Mouse (Mus musculus) embryonic facial prominence, embryonic 15.5 days (tissue): ENCODE results near the gene Cnnm4. TPM values are rescaled to one million over a fixed set of nuclear protein-coding genes. Genes with fewer than 3 reads are reported as not detected.
A peak's percentile ranks its signal among the peaks of the same experiment; 100 is the strongest.

Source experiments
- ATAC-seq: fragments of 200-750 bp; cut with Nextera tagmentation; 2 replicates; pipeline ENCODE4 v1.8.0; 2017; ENCODE audit warnings: low read depth, moderate TSS enrichment; ENCODE audit not compliant: insufficient number of reproducible peaks, low FRiP score, low TSS enrichment
- H3K27ac ChIP-seq: fragments of 300-500 bp; sonication (generic); replicated peaks from 2 replicates; pipeline ENCODE4 v1.5.1; 2015; ENCODE audit warnings: mild to moderate bottlenecking, inconsistent platforms
- H3K27me3 ChIP-seq: fragments of 300-500 bp; sonication (generic); 2 replicates; pipeline ENCODE4 v1.6.1; 2015; ENCODE audit warnings: inconsistent platforms
- H3K36me3 ChIP-seq: fragments of 300-500 bp; sonication (generic); 2 replicates; pipeline ENCODE4 v1.6.1; 2015; ENCODE audit warnings: mild to moderate bottlenecking, inconsistent platforms
- H3K4me1 ChIP-seq: fragments of 300-500 bp; sonication (generic); 2 replicates; pipeline ENCODE4 v1.6.1; 2015; ENCODE audit warnings: inconsistent platforms
- H3K4me2 ChIP-seq: fragments of 300-500 bp; sonication (generic); replicated peaks from 2 replicates; pipeline ENCODE4 v1.6.1; 2015; ENCODE audit warnings: mild to moderate bottlenecking, inconsistent platforms
- H3K4me3 ChIP-seq: fragments of 300-500 bp; sonication (generic); replicated peaks from 2 replicates; pipeline ENCODE4 v1.5.1; 2015; ENCODE audit warnings: mild to moderate bottlenecking, inconsistent platforms
- H3K9ac ChIP-seq: fragments of 300-500 bp; sonication (generic); 2 replicates; pipeline ENCODE4 v1.6.1; 2015; ENCODE audit warnings: inconsistent platforms
- H3K9me3 ChIP-seq: fragments of 300-500 bp; sonication (generic); replicated peaks from 2 replicates; pipeline ENCODE4 v1.6.1; 2016; ENCODE audit warnings: inconsistent platforms
- WGBS: fragments of 180-500 bp; shearing (Covaris S2); methylation state at CpG from one replicate; pipeline ENCODE4 v1.1.7; 2015; 5-methylcytosine and 5-hydroxymethylcytosine counted together
- polyA plus RNA-seq: library from polyadenylated mRNA; unstranded; fragments of >200 nt; fragmentation: Nextera tagmentation; extraction: Ambion mirVana; gene quantifications from 2 replicates; pipeline ENCODE4 v1.2.1, GENCODE M21; 2015

Cnnm4 gene
- polyA plus RNA-seq, 1 experiment from 2014 or later, result 15.8 TPM

GRCm38 (mm10) chr1:36492416-36493139 is 21.2 kb downstream of the Cnnm4 start:
- Histone ChIP-seq H3K4me1 (0 out of 2 replicates have a peak, but pooled peaks cover 8% of the 10 kb centered on the region), H3K36me3 (no peaks in the 10 kb centered on the region), H3K9ac (no peak overlapping the region), H3K4me3 (no peak overlapping the region), H3K27ac (no peak overlapping the region), H3K4me2 (no peak overlapping the region), H3K27me3 (no peaks in the 10 kb centered on the region), H3K9me3 (no peaks in the 10 kb centered on the region)
- ATAC-seq, result peak; percentile 81
- 41% methylated on average over 9 of the region's 9 CpGs for WGBS

DNA sequence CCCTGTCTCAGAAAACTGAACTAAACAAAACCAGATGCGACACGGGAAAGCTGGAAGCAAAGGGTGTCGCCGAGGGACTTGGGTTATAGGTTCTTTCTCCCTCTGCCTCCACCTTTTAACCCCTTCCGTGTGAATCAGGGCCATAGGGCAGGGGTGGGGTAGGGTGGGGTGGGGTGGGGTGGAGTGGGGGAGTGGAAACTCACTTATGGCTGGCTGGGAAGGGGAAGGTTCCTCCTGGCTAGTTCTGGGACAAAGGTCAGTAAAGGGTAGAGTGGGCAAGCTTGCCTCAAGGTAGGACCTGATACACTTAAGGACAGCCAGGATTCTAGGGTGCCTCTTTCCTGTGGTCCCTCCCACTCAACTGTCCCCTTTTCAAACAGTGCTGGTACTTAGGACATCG is 21.9 kb downstream of the Cnnm4 start:
- Histone ChIP-seq H3K27ac (no peak overlapping the region), H3K27me3 (no peaks in the 10 kb centered on the region), H3K9ac (no peak overlapping the region), H3K4me2 (no peak overlapping the region), H3K4me3 (no peak overlapping the region), H3K9me3 (no peaks in the 10 kb centered on the region), H3K36me3 (0 out of 2 replicates have a peak, but pooled peaks cover 3% of the 10 kb centered on the region), H3K4me1 (0 out of 2 replicates have a peak, but pooled peaks cover 8% of the 10 kb centered on the region)
- WGBS, result 56% methylated on average over 6 of the region's 6 CpGs
- no peak for ATAC-seq

GRCm38 (mm10) chr1:36496719-36497118 is 25.3 kb downstream of the Cnnm4 start:
- ATAC-seq, result no peak
- Histone ChIP-seq H3K9ac (no peak overlapping the region), H3K9me3 (no peaks in the 10 kb centered on the region), H3K4me2 (no peak overlapping the region), H3K27ac (no peak overlapping the region), H3K4me3 (no peak overlapping the region), H3K36me3 (peaks cover 31% of the 10 kb centered on the region), H3K4me1 (0 out of 2 replicates have a peak, but pooled peaks cover 8% of the 10 kb centered on the region), H3K27me3 (no peaks in the 10 kb centered on the region)
- 38% methylated on average over 2 of the region's 2 CpGs for WGBS

DNA sequence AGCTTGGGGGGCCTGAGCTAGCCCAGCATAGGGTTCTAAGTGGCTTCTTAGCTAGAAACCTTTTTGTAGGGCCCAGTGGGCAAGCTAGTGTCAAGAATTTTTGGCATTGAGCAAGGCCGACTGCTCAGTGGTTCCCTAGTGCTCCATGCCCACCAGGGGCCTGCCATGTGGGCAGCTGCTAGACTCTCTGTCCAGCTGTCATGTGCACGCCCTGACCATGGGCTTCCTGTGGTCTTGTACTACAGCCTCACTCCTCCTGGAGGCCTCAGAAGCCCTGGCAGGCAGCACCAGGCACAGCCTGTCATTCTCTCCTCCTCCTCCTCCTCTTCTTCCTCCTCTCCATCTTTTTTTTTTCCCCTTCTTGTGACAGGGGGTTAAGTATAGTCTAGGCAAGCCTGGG is 25.9 kb downstream of the Cnnm4 start:
- H3K4me2 ChIP-seq, result no peak overlapping the region
- H3K27ac ChIP-seq, result no peak overlapping the region
- H3K9ac ChIP-seq, result no peak overlapping the region
- H3K36me3 ChIP-seq, result peaks cover 31% of the 10 kb centered on the region
- no peaks in the 10 kb centered on the region for H3K9me3 ChIP-seq
- H3K27me3 ChIP-seq, result no peaks in the 10 kb centered on the region
- 80% methylated on average over 2 of the region's 2 CpGs for WGBS
- 0 out of 2 replicates have a peak, but pooled peaks cover 4% of the 10 kb centered on the region for H3K4me1 ChIP-seq
- ATAC-seq, result no peak
- H3K4me3 ChIP-seq, result no peak overlapping the region

DNA sequence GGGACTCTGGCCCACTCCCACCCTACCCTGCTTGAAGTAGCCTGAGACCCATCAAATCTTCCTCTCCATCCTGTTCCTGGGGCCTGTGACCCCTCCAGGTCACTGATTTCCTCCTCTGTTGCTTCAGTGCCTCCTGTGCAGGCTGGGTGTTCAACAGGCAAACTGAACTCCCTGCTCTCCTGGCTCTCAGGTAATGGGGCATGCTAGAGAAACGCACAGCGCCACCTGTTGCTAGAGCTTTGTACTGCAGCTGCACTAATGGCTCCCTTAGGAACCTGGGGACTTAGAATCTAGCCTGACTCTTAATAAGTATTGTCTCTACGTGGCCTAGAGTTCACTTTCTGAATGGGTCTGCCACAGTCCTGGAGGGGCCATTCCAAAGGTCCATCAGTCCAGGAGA is 29.8 kb downstream of the Cnnm4 start:
- Histone ChIP-seq H3K27me3 (no peaks in the 10 kb centered on the region), H3K4me3 (no peak overlapping the region), H3K9ac (no peak overlapping the region), H3K9me3 (no peaks in the 10 kb centered on the region), H3K36me3 (peaks cover 37% of the 10 kb centered on the region), H3K4me2 (no peak overlapping the region), H3K27ac (no peak overlapping the region), H3K4me1 (no peaks in the 10 kb centered on the region)
- ATAC-seq, result no peak
- WGBS, result 2% methylated on average over 3 of the region's 3 CpGs

- WGBS, result 67% methylated on average over 5 of the region's 5 CpGs
- Histone ChIP-seq H3K9me3 (no peaks in the 10 kb centered on the region), H3K27ac (no peak overlapping the region), H3K4me1 (peaks cover 6% of the 10 kb centered on the region), H3K4me3 (no peak overlapping the region), H3K27me3 (no peaks in the 10 kb centered on the region), H3K9ac (no peak overlapping the region), H3K4me2 (no peak overlapping the region), H3K36me3 (peaks cover 14% of the 10 kb centered on the region)
- ATAC-seq, result no peak
Observed at GRCm38 (mm10) chr1:36508238-36508637, 36.8 kb downstream of the Cnnm4 start.

GRCm38 (mm10) chr1:36511289-36512021 is 40.0 kb downstream of the Cnnm4 start, which contains the start of gene Cnnm3:
Cnnm3 (plus strand) TSS chr1:36511867.
- H3K9me3 ChIP-seq, result no peaks in the 10 kb centered on the region
- no peaks in the 10 kb centered on the region for H3K27me3 ChIP-seq
- WGBS, result 1% methylated on average over 46 of the region's 51 CpGs
- peak within 1 kb of the TSS; percentile 90 for H3K4me2 ChIP-seq
- peaks cover 26% of the 10 kb centered on the region for H3K4me1 ChIP-seq
- H3K36me3 ChIP-seq, result peaks cover 9% of the 10 kb centered on the region
- peak within 1 kb of the TSS; percentile 99 for H3K4me3 ChIP-seq
- ATAC-seq, result peak; percentile 99
- H3K27ac ChIP-seq, result peak within 1 kb of the TSS; percentile 100
- peak within 1 kb of the TSS; percentile 83 for H3K9ac ChIP-seq

DNA sequence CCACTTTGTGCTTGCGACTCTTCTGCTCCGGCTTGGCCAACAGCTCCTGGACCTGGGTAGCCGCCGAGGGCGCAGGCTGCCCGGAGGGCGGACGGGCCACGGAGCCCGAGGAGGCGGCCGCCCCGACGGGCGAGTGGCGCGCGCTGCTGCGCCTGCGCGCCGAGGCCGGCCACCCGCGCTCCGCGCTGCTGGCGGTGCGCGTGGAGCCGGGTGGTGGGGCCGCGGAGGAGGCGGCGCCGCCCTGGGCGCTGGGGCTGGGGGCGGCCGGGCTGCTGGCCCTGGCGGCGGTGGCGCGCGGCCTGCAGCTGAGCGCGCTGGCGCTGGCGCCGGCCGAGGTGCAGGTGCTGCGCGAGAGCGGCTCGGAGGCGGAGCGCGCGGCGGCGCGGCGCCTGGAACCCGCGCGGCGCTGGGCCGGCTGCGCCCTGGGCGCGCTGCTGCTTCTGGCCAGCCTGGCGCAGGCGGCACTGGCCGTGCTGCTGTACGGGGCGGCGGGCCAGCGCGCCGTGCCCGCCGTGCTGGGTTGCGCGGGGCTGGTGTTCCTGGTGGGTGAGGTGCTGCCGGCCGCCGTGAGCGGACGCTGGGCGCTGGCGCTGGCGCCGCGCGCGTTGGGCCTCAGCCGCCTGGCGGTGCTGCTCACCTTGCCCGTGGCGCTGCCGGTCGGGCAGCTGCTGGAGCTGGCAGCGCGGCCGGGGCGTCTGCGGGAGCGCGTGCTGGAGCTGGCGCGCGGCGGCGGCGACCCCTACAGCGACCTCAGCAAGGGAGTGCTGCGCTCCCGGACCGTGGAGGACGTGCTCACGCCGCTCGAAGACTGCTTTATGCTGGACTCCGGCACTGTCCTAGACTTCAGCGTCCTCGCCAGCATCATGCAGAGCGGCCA is 40.9 kb downstream of the Cnnm4 start:
- peak; percentile 74 for ATAC-seq
- Histone ChIP-seq H3K27me3 (no peaks in the 10 kb centered on the region), H3K9me3 (no peaks in the 10 kb centered on the region), H3K9ac (peak overlapping the region; percentile 83), H3K36me3 (peaks cover 3% of the 10 kb centered on the region), H3K27ac (peak overlapping the region; percentile 100), H3K4me3 (peak overlapping the region; percentile 99), H3K4me1 (peaks cover 26% of the 10 kb centered on the region), H3K4me2 (peak overlapping the region; percentile 90)
- WGBS, result under 1% methylated on average over 104 of the region's 126 CpGs

- Histone ChIP-seq H3K9ac (peak overlapping the region; percentile 83), H3K27ac (peak overlapping the region; percentile 100; the same call in 1 of the 2 replicates), H3K4me3 (peak overlapping the region; percentile 99), H3K4me1 (peaks cover 26% of the 10 kb centered on the region), H3K4me2 (peak overlapping the region; percentile 90), H3K9me3 (no peaks in the 10 kb centered on the region), H3K36me3 (peaks cover 6% of the 10 kb centered on the region), H3K27me3 (no peaks in the 10 kb centered on the region)
- ATAC-seq, result no peak
- 1% methylated on average over 16 of the region's 16 CpGs for WGBS
Observed at GRCm38 (mm10) chr1:36512966-36513280, 41.5 kb downstream of the Cnnm4 start.

DNA sequence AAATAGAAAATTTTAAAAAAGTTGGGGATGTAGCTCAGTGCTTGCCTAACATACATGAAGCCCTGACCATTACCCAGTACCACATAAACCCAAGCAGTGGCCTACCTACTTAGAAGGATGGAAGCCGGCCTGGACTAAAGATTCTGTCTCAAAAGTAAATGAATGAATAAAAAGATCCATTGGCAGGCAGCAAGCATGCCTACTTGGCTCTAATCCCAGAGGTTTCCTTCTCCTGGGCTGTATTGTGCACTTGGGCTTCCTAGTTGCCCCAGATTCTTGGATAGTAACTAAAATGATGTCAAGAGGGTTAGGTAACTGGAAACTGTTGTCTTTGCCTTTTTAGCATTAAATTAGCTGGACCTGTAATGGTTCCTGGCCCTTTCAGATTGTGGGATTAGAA is 41.9 kb downstream of the Cnnm4 start:
- Histone ChIP-seq H3K4me2 (peak overlapping the region; percentile 90), H3K36me3 (peaks cover 6% of the 10 kb centered on the region), H3K4me1 (peaks cover 26% of the 10 kb centered on the region), H3K27me3 (no peaks in the 10 kb centered on the region), H3K4me3 (peak overlapping the region; percentile 99), H3K27ac (no peak overlapping the region), H3K9ac (peak overlapping the region; percentile 83), H3K9me3 (no peaks in the 10 kb centered on the region)
- 13% methylated on average over 1 of the region's 1 CpGs for WGBS
- ATAC-seq, result no peak

DNA sequence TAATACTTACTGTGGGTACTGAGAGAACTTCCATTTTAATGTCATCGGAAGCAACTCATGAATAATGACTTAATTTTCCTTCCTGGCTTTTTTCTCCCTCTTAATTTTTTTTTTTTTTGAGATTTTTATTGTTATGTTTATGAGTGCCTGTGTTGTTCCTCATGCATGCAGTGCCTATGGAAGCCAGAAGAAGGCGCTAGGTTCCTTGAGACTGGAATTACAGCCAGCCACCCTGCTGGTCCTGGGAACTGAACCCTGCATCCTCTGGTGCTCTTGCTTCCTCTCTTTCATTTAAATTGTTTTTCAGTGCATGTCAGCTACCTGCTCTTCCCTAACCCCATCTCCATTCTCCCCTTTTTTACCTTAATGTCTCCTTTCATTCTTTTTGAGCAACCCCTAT is 42.3 kb downstream of the Cnnm4 start:
- WGBS, result 51% methylated on average over 2 of the region's 2 CpGs
- no peaks in the 10 kb centered on the region for H3K27me3 ChIP-seq
- ATAC-seq, result no peak
- no peak overlapping the region for H3K27ac ChIP-seq
- H3K36me3 ChIP-seq, result peaks cover 6% of the 10 kb centered on the region
- peak overlapping the region; percentile 99 for H3K4me3 ChIP-seq
- peak overlapping the region; percentile 90 for H3K4me2 ChIP-seq
- no peak overlapping the region for H3K9ac ChIP-seq
- H3K4me1 ChIP-seq, result peaks cover 26% of the 10 kb centered on the region
- H3K9me3 ChIP-seq, result no peaks in the 10 kb centered on the region
